Mouse (Mus musculus) heart, postnatal 14 days (tissue): ENCODE measurements at regions not wholly inside any gene's neighbourhood (a gene's known extent, or its start where the extent isn't known, plus 50 kb on each side); places are given as distances from the start of the nearest gene placed in this dataset.
"Not testable (repeated sequence)": the region's sequence is repeated elsewhere in the genome, so short reads cannot be mapped to it uniquely, and the experiment has no call there.

Source experiments
- DNase-seq, 2 experiments: peaks; one replicate each; pipeline ENCODE4 v3.0.0; 2021 to 2022
- intact Hi-C: fragments of 180-260 bp; cut with DNase I; formaldehyde crosslinking; loops from one replicate; pipeline ENCODE4 v1.15.1; 2025

- no peak for DNase-seq
- intact Hi-C loops: no loop called here
Observed at GRCm38 (mm10) chr12:19125541-19125940, 611.2 kb downstream of the 5730507C01Rik start.

- intact Hi-C loops: no loop called here
- DNase-seq: peak; percentile 0 to 4
Observed at GRCm38 (mm10) chr12:19175631-19176030, 661.3 kb downstream of the 5730507C01Rik start.

- intact Hi-C loops: no loop called here
- DNase-seq: no peak
Observed at GRCm38 (mm10) chr12:19192396-19192795, 678.1 kb downstream of the 5730507C01Rik start.

- DNase-seq, intact Hi-C loops: not testable (repeated sequence)
Observed at GRCm38 (mm10) chr12:19193041-19193440, 678.7 kb downstream of the 5730507C01Rik start.

GRCm38 (mm10) chr12:19223996-19224395 is 709.7 kb downstream of the 5730507C01Rik start:
- intact Hi-C loops, DNase-seq: not testable (repeated sequence)

- intact Hi-C loops: not testable (repeated sequence)
- DNase-seq: peak; percentile 10 to 13
Observed at GRCm38 (mm10) chr12:19246731-19247130, 707.6 kb upstream of the Gm21863 start.

GRCm38 (mm10) chr12:19288271-19288890 is 665.9 kb upstream of the Gm21863 start:
- peak; percentile 77 to 78 for DNase-seq
- intact Hi-C loops: not testable (repeated sequence)

- DNase-seq, intact Hi-C loops: not testable (repeated sequence)
Observed at GRCm38 (mm10) chr12:19289038-19289437, 665.3 kb upstream of the Gm21863 start.

GRCm38 (mm10) chr12:19292068-19292770 is 662.1 kb upstream of the Gm21863 start:
- intact Hi-C loops, DNase-seq: not testable (repeated sequence)
